Mouse (Mus musculus) thymus, postnatal 0 days (tissue): ENCODE measurements around the gene Vav2. TPM values are rescaled to one million over a fixed set of nuclear protein-coding genes. Genes with fewer than 3 reads are reported as not detected.

ENCODE experiments used
- DNase-seq: peaks from one replicate; pipeline ENCODE4 v3.0.0-alpha.2; 2015; ENCODE audit warnings: low spot score
- polyA plus RNA-seq: library from polyadenylated mRNA; unstranded; fragments of >200 nt; fragmentation: Nextera tagmentation; extraction: Ambion mirVana; gene quantifications from 2 replicates; pipeline ENCODE4 v1.2.1, GENCODE M21; 2015

Vav2 gene
- polyA plus RNA-seq, 1 experiment from 2014 or later = 7.9 TPM

- peak; percentile 82 for DNase-seq
These were observed 15.2 kb upstream of the Vav2 start, which contains the start of gene Brd3os for GRCm38 (mm10) chr2:27441767-27442707. Gene Brd3os, plus strand, starts transcription at chr2:27442324.

DNA sequence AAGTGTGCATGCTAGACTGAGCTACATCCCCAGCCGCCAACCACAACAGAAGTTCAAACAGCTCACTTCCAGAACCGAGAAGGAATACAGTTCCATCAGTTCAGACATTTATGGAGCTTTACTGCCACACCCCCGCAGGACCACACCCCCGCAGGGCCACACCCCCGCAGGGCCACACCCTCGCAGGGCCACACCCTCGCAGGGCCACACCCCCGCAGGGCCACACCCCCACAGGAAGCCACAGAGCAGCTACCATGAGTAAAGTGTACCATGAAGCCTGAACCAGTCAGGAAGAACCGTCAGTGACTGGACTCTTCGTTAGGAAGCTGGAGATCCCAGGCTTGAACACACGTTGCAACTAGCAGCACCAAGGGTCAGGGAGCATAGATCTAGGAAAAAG, 11.4 kb upstream of the Vav2 start:
- peak; percentile 70 for DNase-seq

DNA sequence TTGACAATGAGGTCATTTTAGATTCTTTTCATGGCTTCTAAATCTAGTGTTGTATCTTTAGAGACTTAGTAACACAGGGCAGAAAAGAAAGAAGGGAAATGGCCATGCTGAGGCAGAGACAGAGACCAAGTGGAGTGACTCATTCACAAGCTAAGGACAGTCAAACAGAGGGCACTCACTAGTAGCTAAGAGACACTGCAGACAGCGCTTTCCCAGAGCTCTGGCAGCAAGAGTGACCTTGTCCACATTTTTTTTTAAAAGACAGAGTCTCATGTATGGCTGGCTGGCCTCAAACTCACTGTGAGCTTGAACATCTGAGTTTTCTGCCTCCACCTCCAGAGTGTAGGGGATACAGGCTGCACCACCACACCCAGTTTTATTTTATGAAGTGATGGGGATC, 11.0 kb upstream of the Vav2 start:
- DNase-seq = no peak

GRCm38 (mm10) chr2:27432599-27432998, 5.8 kb upstream of the Vav2 start:
- DNase-seq = peak; percentile 78

DNA sequence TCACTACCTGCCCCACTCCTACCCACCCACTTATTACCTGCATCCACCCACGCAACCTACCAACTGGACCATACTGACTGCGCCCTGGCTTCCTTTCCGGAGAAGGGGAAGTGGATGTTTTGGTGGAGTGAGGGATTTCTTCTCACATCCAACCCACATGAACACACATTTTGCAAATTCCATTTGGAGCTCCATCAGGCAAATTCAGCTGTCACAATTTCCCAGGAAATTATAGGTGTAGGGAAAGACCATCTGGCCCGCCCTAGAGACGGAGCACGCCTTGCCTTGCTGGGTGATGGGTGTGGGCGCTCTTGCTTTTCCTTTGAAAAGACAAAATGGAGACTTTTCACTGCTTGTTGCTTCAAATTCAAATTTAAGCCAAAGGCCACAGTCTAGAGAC, 3.8 kb upstream of the Vav2 start:
- no peak for DNase-seq

- peak; percentile 88 for DNase-seq
These were observed 1.2 kb upstream of the Vav2 start for GRCm38 (mm10) chr2:27428071-27428470.

DNA sequence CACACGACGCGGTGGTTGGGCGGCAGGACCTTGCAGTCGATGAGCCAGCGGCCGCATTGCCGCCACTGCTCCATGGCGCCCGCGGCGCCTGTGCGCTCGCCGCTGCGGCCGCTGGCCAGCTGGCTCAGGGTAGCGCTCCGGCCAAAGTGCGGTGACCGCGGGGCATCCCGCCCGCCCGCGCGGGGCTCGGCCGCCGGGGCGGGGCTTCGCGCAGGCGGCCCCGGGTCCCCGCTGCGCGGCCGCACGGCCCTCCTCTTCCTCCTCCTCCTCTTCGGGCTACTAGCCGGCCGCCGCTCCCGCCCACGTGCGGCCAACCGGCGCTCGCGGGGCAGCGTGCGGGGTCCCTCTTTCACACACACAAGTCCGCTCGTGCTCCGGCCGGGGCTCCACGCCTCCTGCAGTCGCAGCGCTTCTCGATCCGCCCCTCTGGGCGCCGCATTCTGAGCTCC, 403 bp downstream of the Vav2 start:
- DNase-seq = no peak

GRCm38 (mm10) chr2:27425751-27426405, 955 bp downstream of the Vav2 start:
- DNase-seq = peak; percentile 64

DNA sequence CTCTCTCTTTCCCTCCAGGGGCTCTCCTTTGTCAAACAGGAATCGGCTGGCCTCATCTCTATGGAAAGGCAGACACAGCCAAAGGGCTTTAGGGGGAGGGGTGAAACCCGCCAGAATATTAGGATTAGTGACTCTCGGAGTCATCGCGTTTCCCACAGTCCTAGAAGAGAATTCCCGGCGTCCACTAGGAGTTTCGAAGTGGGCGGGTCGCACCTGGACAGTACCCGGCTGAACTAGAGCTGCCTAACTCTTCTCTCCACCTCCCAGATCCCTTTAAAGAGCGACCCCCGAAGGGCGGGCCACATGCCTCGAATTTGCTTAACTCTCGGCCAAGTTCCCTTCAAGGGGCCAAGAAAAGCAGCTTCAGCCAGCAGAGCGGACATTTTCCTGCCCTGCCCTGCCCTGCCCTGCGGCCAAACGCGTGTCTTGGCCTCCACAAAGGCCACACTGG, 1.6 kb downstream of the Vav2 start:
- DNase-seq = peak; percentile 15

DNA sequence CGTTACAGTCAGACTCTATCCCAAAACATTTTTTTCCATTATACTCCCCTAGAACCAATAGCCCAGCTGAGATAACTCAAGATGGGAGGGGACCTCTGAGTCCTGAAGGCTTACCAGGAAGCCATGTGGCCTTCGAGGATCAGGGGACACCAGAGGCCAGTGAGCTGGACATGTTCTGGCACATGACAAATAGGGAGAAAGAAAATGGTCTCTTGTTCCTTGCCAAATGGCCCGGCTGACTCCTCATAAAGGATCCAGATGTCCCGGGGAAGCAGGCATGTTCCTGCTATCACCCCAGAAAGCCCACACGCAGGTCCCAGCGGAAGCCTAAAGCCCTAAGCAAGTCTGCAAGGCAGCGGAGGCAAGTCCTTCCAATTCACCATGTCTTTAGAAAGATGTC, 3.2 kb downstream of the Vav2 start:
- DNase-seq = no peak

- DNase-seq = no peak
These were observed 5.4 kb downstream of the Vav2 start for GRCm38 (mm10) chr2:27421293-27422068.

DNA sequence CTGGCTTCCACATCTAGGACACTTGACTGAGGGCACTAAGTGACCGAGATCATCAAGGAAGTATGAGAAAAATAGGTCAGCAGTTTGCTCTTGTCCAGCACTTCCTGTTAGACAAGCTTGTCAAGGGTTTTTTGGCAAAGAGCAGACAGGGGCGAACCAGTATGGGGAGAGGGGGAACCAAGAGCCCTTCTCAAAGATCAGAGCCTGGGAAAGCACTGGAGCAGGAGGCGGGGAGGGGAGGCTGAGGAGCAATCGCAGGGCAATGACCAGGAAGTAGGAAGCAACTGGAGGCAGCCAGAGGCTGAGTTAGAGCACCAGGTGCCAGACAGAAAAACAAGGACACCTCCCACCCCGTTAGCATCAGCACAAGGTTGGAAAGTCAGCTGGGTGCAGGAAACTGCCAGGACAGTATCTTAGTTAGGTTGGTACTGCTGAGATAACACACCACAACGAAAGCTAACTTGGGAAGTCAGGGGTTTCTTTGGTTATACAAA, 8.2 kb downstream of the Vav2 start:
- DNase-seq = peak; percentile 14

DNA sequence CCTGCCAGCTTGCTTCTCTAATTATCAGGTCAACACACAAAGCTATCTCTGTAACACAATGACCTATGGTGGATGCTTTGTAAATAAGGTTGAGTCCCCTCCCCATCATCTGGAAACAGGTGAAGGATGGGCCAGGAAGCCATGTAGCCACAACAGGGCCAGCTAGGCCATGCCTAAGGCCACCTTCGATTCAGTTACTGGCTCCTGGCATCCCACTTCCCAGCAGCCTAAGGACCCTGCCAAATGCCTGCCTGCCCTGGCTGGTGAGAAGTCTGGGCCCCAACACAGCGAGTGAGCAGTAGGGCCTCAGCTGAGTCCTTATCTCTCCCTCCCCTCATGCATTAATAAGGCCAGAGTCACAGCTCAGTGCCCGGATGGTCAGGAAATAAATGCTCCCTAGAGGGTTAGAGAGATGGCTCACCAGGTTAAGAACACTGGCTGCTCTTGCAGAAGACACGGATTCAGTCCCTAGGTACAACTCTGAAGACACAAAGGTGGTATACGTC, 9.1 kb downstream of the Vav2 start:
- no peak for DNase-seq

- no peak for DNase-seq
These were observed 10.4 kb downstream of the Vav2 start for GRCm38 (mm10) chr2:27416425-27416824.

- DNase-seq = peak; percentile 24
These were observed 11.6 kb downstream of the Vav2 start for GRCm38 (mm10) chr2:27415060-27415783.

DNA sequence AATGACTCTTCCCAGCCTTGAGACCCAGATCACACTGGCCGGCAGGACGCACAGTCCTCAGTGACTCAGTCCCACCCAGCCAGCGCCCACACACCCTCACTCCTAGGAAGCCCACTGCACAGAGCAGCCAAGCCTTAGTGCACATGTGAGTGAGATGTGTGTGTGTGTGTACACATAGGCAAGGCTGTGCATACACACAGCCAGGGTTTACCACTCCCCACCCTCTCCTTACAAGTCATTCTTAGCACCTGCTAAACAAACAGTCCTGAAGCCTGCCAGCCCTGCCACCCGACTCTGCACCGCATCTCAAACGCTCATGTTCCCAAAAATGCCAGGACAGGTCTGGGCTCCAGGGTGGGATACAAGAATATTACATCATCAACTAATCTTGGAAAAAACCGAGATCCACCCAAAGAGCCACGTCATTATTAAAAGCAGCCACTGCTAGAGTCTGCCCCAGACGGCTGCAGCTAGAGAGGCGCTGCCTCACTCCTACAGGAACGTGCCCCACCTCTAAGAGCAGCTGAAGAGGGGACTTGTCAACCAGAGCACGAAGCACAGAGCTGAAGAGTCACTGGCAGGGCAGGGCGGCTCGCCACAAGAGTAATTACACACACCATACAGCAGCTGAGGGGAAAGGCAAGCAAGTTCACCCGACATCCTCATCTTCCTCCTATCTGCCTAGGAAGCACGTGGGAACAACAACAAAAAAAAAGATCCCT, 12.7 kb downstream of the Vav2 start:
- peak; percentile 49 for DNase-seq

DNA sequence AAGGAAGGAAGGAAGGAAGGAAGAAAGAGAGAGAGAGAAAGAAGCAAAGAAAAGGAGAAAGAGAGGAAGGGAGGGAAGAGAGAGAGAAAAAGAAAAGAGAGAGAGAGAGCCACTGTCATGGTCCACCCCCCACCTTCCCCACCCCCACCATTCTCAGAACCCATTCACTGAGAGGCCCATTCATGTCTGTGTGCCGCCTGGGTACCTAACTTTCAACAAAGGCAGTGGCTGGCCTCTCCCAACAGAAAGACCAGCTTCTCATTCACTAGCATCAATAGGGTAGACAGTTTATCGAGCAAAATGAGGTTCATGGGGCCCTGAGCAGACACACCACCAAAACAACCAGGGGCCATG, 13.3 kb downstream of the Vav2 start:
- no peak for DNase-seq

DNA sequence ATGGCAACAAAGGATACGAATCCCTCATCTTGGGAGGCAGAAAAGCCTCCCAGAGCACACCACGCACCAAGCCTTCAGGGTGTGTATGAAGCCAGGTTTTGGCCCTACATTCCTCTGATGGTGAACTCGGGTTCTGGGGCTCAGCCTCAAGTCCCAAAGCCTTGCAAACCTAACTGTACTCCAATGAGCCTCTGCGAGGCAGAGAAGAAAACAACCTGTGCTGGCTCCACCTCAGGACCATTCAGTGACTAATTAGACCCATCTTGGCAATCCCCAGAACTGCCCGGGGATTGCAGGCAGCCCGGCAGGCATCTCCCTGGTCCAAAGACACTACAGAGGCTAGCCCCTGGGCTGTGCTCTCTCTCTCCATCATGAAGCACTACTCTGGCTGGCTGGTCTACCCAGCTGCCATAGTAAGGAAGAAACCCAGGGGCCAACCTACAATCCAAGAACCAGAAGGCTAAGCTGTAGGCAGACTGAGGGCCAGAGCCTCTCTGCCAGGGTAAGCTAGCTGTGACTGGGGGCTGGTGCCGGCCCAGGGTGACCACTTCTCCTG, 14.5 kb downstream of the Vav2 start:
- no peak for DNase-seq

GRCm38 (mm10) chr2:27411688-27412174, 15.1 kb downstream of the Vav2 start:
- DNase-seq = peak; percentile 51
